Mouse (Mus musculus) kidney, adult 2 months (tissue): ENCODE results near the gene Ccdc40.

Experiments used
- CTCF ChIP-seq: fragments of 200-500 bp; conservative IDR thresholded peaks from 2 replicates; pipeline ENCODE4 v1.5.1; 2011; ENCODE audit warnings: low read depth, mild to moderate bottlenecking, control low read depth, low read length, moderate library complexity, mixed read lengths; ENCODE audit not compliant: insufficient read depth, insufficient read length
- POLR2A ChIP-seq: fragments of 200-500 bp; IDR thresholded peaks from one replicate; pipeline ENCODE4 v1.6.1; 2011; ENCODE audit warnings: low read depth, low read length, control low read depth

DNA sequence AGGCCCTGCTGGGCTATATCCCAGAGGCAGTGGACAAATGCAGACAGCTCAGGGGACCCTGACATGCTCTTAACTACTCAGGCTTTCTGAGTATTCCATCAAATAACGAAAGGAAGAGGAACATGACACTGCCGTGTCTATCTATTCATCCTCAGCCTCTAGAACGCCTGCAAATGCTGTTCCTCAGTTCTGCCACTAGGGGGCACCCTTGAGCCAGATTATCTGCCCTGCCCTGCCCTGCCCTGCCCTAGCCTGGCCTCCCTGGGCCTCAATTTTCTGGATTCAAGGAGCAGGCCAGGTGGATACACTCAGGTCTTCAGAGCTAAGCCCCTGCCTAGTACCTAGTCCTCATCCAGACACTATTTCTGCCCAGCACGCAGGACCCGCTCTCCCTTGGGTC, 24.9 kb upstream of the Ccdc40 start:
- TF ChIP-seq POLR2A (no peak), CTCF (peak; percentile 79)
